In the genomic region with DNA sequence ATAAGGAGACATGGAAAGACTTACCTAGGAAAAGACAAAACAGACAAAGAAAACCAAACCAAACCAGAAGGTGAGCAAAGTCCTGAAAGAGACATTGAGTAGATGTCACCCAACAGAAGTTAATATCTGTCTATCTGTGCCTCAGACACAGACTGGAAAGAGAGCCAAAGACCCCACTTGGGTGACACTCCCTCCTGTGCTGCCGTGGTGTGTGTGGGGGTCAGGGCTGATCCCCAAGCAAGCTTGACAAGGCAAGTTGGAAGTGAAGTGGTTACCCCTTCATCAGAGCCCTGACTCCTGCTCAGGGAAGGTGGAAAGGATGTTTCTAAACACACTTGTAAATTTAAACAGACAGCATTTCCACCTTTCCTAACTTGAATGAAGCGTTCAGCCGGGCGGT, we compare ENCODE assay signal across 10 mouse cellular contexts. TPM values are rescaled to one million over a fixed set of nuclear protein-coding genes. Genes with fewer than 3 reads are reported as not detected.
DNase-seq lines count a peak whose midpoint lies in the region; ATAC-seq and TF ChIP-seq lines count a peak whose summit lies in the region.
"Had no signal": no experiment of that assay in that cellular context is flagged by ENCODE, and none has a peak within 500 bp of the region (broad histone marks: within the 10 kb centered on the region; RNA-seq: fewer than 3 reads in every experiment).

No protein-coding gene starts in this region.

- WGBS in heart, embryonic 13.5 days, result 81% methylated on average over 4 of the region's 4 CpGs
- 69% methylated on average over 4 of the region's 4 CpGs for WGBS in lung, embryonic 15.5 days
- 77% methylated on average over 4 of the region's 4 CpGs for WGBS in hindbrain, embryonic 15.5 days
- WGBS in stomach, embryonic 16.5 days, result 79% methylated on average over 4 of the region's 4 CpGs
- WGBS in cerebellum, adult 2 months, result 84% methylated on average over 4 of the region's 4 CpGs

- peak overlapping the region; percentile 49 for H3K4me2 ChIP-seq in heart, embryonic 13.5 days
- peak overlapping the region; percentile 39; the same call in 1 of the 2 replicates for H3K4me2 ChIP-seq in lung, embryonic 15.5 days
- H3K4me2 ChIP-seq in hindbrain, embryonic 15.5 days, result no peak overlapping the region
- no peak overlapping the region for H3K4me2 ChIP-seq in stomach, embryonic 16.5 days (ENCODE audit: low read depth, low read length)
- H3K4me2 ChIP-seq: liver, embryonic 11.5 days had no signal

- peaks cover 43% of the 10 kb centered on the region for H3K4me1 ChIP-seq in heart, embryonic 13.5 days
- peaks cover 24% of the 10 kb centered on the region for H3K4me1 ChIP-seq in lung, embryonic 15.5 days
- peaks cover 15% of the 10 kb centered on the region; the same call in 1 of the 2 replicates for H3K4me1 ChIP-seq in hindbrain, embryonic 15.5 days (replicated peaks)
- H3K4me1 ChIP-seq in stomach, embryonic 16.5 days (ENCODE audit: control insufficient read depth, insufficient read depth, low read length), result peaks cover 6% of the 10 kb centered on the region
- H3K4me1 ChIP-seq in cerebellum, adult 2 months (ENCODE audit: control insufficient read depth, insufficient read depth, low read length), result no peaks in the 10 kb centered on the region

- TF ChIP-seq POLR2A in cerebellum, adult 2 months (IDR thresholded peaks at IDR 0.05; ENCODE audit: borderline replicate concordance, insufficient read depth, low read length), result no peak

- peak overlapping the region; percentile 93 for H3K27ac ChIP-seq in heart, embryonic 13.5 days (replicated peaks)
- H3K27ac ChIP-seq in lung, embryonic 15.5 days, result peak overlapping the region; percentile 84
- H3K27ac ChIP-seq in hindbrain, embryonic 15.5 days (replicated peaks), result peak overlapping the region; percentile 45; the same call in 1 of the 2 replicates
- peak overlapping the region; percentile 85 for H3K27ac ChIP-seq in stomach, embryonic 16.5 days (ENCODE audit: low read length)
- no peak overlapping the region for H3K27ac ChIP-seq in cerebellum, adult 2 months (ENCODE audit: insufficient read depth, low read length)

- H3K36me3 ChIP-seq in heart, embryonic 13.5 days, result no peaks in the 10 kb centered on the region
- no peaks in the 10 kb centered on the region for H3K36me3 ChIP-seq in lung, embryonic 15.5 days
- H3K36me3 ChIP-seq in hindbrain, embryonic 15.5 days, result no peaks in the 10 kb centered on the region
- no peaks in the 10 kb centered on the region for H3K36me3 ChIP-seq in stomach, embryonic 16.5 days (ENCODE audit: control insufficient read depth, insufficient read depth, low read length)

- no peak for ATAC-seq in heart, embryonic 13.5 days (ENCODE audit: extremely low read depth, insufficient number of reproducible peaks, low FRiP score, low TSS enrichment)
- no peak for ATAC-seq in lung, embryonic 15.5 days (ENCODE audit: borderline replicate concordance, extremely low read depth, low FRiP score, low TSS enrichment)
- no peak for ATAC-seq in hindbrain, embryonic 15.5 days (ENCODE audit: low FRiP score, low read depth)
- ATAC-seq in stomach, embryonic 16.5 days (ENCODE audit: insufficient read depth, low FRiP score), result 0 out of 2 replicates have a peak, but pooled peaks have one; percentile 4

- DNase-seq in heart, adult 9 months (ENCODE audit: low spot score in 2 of 2), result no peak
- no peak for DNase-seq in lung, postnatal 10 days
- no peak for DNase-seq in frontal cortex, adult 2 months (ENCODE audit: extremely low spot score in 1 of 2, low spot score in 1 of 2)
- no peak for DNase-seq in cerebellum, adult 2 months
- DNase-seq: thymus, postnatal 4 days had no signal

- no peak for TF ChIP-seq CTCF in cerebellum, adult 2 months (IDR thresholded peaks at IDR 0.05; ENCODE audit: borderline replicate concordance, insufficient read depth, low read depth, low read length)

- no peaks in the 10 kb centered on the region for H3K27me3 ChIP-seq in heart, embryonic 13.5 days (replicated peaks)
- no peaks in the 10 kb centered on the region for H3K27me3 ChIP-seq in lung, embryonic 15.5 days
- H3K27me3 ChIP-seq in hindbrain, embryonic 15.5 days, result 0 out of 2 replicates have a peak, but pooled peaks cover 6% of the 10 kb centered on the region
- H3K27me3 ChIP-seq in stomach, embryonic 16.5 days (ENCODE audit: control insufficient read depth, insufficient read depth, low read length), result no peaks in the 10 kb centered on the region
- no peaks in the 10 kb centered on the region for H3K27me3 ChIP-seq in cerebellum, adult 2 months (ENCODE audit: control insufficient read depth, insufficient read depth, low read length)

- no peak overlapping the region for H3K4me3 ChIP-seq in heart, embryonic 13.5 days
- H3K4me3 ChIP-seq in lung, embryonic 15.5 days, result no peak overlapping the region
- no peak overlapping the region for H3K4me3 ChIP-seq in hindbrain, embryonic 15.5 days
- no peak overlapping the region for H3K4me3 ChIP-seq in stomach, embryonic 16.5 days (replicated peaks; ENCODE audit: low read length)
- H3K4me3 ChIP-seq in cerebellum, adult 2 months (replicated peaks; ENCODE audit: insufficient read depth, low read depth, low read length), result no peak overlapping the region

- H3K9ac ChIP-seq in heart, embryonic 13.5 days, result peak overlapping the region; percentile 53; the same call in 1 of the 2 replicates
- H3K9ac ChIP-seq in lung, embryonic 15.5 days, result no peak overlapping the region
- no peak overlapping the region for H3K9ac ChIP-seq in hindbrain, embryonic 15.5 days
- H3K9ac ChIP-seq in stomach, embryonic 16.5 days (ENCODE audit: low read length), result no peak overlapping the region

- no peaks in the 10 kb centered on the region for H3K9me3 ChIP-seq in heart, embryonic 13.5 days
- no peaks in the 10 kb centered on the region for H3K9me3 ChIP-seq in lung, embryonic 15.5 days
- no peaks in the 10 kb centered on the region for H3K9me3 ChIP-seq in hindbrain, embryonic 15.5 days
- H3K9me3 ChIP-seq in stomach, embryonic 16.5 days (replicated peaks; ENCODE audit: control insufficient read depth, low read length), result no peaks in the 10 kb centered on the region

RNA-seq across cellular contexts. Expression of a gene that starts 6.1 kb away (rescaled TPM):
- 10.0 and 10.4 TPM in 2 replicates for polyA plus RNA-seq in heart, embryonic 13.5 days (2015; fragmentation: Nextera tagmentation; extraction: Ambion mirVana)
- 58.5 and 64.8 TPM in 2 replicates for polyA plus RNA-seq in lung, embryonic 15.5 days (2015; fragmentation: Nextera tagmentation; extraction: Ambion mirVana)
- polyA plus RNA-seq in hindbrain, embryonic 15.5 days (2015; fragmentation: Nextera tagmentation; extraction: Ambion mirVana), result 1.8 and 2.8 TPM in 2 replicates
- polyA plus RNA-seq in stomach, embryonic 16.5 days (2015; fragmentation: Nextera tagmentation; extraction: Ambion mirVana), result 15.6 and 20.9 TPM in 2 replicates
- polyA plus RNA-seq in frontal cortex, adult 2 months (2012; rRNA removed), result 3.2 and 4.9 TPM in 2 replicates
- polyA plus RNA-seq in cerebellum, adult 2 months (2012; rRNA removed), result 1.2 and 1.3 TPM in 2 replicates

Comparison
In these comparisons a context has a peak if more than half of its experiments do, and no peak if none do; other contexts are left out.
1. H3K4me2 ChIP-seq: peak in heart, embryonic 13.5 days (single experiment) and lung, embryonic 15.5 days (single experiment); none in hindbrain, embryonic 15.5 days (single experiment) and stomach, embryonic 16.5 days (single experiment).